Mouse (Mus musculus): ENCODE results near the gene Dazap2.

DNA sequence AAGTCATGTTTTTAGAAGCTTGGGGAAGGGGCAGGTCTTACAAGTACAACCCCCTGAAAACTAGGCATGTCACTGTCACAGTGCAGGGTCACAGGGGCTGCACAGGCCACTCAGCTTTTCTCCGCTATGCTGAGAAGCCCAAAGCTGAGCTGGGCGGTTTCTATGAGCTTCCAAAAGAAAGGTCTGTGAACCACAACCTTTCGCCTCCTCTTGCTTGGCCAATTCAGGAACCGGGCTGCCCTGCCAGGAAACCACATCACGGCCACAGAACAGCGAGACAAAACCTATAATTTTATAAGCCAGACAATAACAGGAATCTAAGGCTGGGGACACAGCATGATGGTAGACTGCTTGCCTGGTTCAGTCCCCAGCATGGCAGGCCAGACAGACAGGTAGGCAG is 26.9 kb upstream of the Dazap2 start:
- no peak for TF ChIP-seq ELF1 (IDR thresholded peaks at IDR 0.05; ENCODE audit: low read depth, low read length)
- TF ChIP-seq JUND (conservative IDR thresholded peaks at IDR 0.05; ENCODE audit: low read depth, low read length) = no peak
- no peak for TF ChIP-seq CTCF (conservative IDR thresholded peaks at IDR 0.05 in 1 of 2, IDR thresholded peaks at IDR 0.05 in 1 of 2; ENCODE audit: low read depth in 2 of 2, low read length in 2 of 2)
- TF ChIP-seq MYC (IDR thresholded peaks at IDR 0.05; ENCODE audit: low read depth, low read length) = no peak
- no peak for TF ChIP-seq SMC3 (IDR thresholded peaks at IDR 0.05; ENCODE audit: low read depth, low read length)
- TF ChIP-seq UBTF (IDR thresholded peaks at IDR 0.05; ENCODE audit: low read depth, low read length) = no peak
